In genomic region chr15:16411686-16412085, GRCm38 (mm10) we compare ENCODE assay signal across 29 mouse cellular contexts.
"Had no signal": no experiment of that assay in that cellular context is flagged by ENCODE, and none has a peak within 500 bp of the region (broad histone marks: within the 10 kb centered on the region; RNA-seq: fewer than 3 reads in every experiment).

No protein-coding gene starts in this region.

- H3K36me3 ChIP-seq: limb, embryonic 10.5 days; limb, embryonic 12.5 days; limb, embryonic 13.5 days; limb, embryonic 15.5 days; liver, embryonic 12.5 days; liver, embryonic 13.5 days; liver, embryonic 15.5 days; lung, embryonic 15.5 days; midbrain, embryonic 10.5 days; midbrain, embryonic 12.5 days; midbrain, embryonic 13.5 days; midbrain, embryonic 15.5 days had no signal

- H3K27ac ChIP-seq: limb, embryonic 10.5 days; limb, embryonic 12.5 days; limb, embryonic 13.5 days; limb, embryonic 15.5 days; liver, embryonic 12.5 days; liver, embryonic 13.5 days; liver, embryonic 14.5 days; liver, embryonic 15.5 days; lung, embryonic 15.5 days; macrophage; midbrain, embryonic 10.5 days; midbrain, embryonic 12.5 days; midbrain, embryonic 13.5 days; midbrain, embryonic 15.5 days had no signal

- H3K27me3 ChIP-seq: limb, embryonic 12.5 days; limb, embryonic 13.5 days; limb, embryonic 15.5 days; liver, embryonic 12.5 days; liver, embryonic 13.5 days; liver, embryonic 15.5 days; lung, embryonic 15.5 days; megakaryocyte, embryonic 14.5 days; midbrain, embryonic 12.5 days; midbrain, embryonic 13.5 days; midbrain, embryonic 15.5 days had no signal

- H3K4me1 ChIP-seq: limb, embryonic 10.5 days; limb, embryonic 12.5 days; limb, embryonic 13.5 days; limb, embryonic 15.5 days; liver, embryonic 12.5 days; liver, embryonic 13.5 days; liver, embryonic 15.5 days; lung, embryonic 15.5 days; megakaryocyte, embryonic 14.5 days; midbrain, embryonic 10.5 days; midbrain, embryonic 12.5 days; midbrain, embryonic 13.5 days; midbrain, embryonic 15.5 days had no signal

- DNase-seq: left cerebral cortex, postnatal 4 days; liver; liver, embryonic 13.5 days; liver, postnatal 0 days; lung, adult 18-20 months; lung, adult 2 months; lung, embryonic 14.5 days; lung, postnatal 10 days; lung, postnatal 14 days; lung, postnatal 36 days; lung, postnatal 4 days; midbrain, embryonic 14.5 days had no signal

- H3K9me3 ChIP-seq: limb, embryonic 10.5 days; limb, embryonic 12.5 days; limb, embryonic 13.5 days; limb, embryonic 15.5 days; liver, embryonic 12.5 days; liver, embryonic 13.5 days; liver, embryonic 15.5 days; lung, embryonic 15.5 days; megakaryocyte, embryonic 14.5 days; midbrain, embryonic 10.5 days; midbrain, embryonic 12.5 days; midbrain, embryonic 13.5 days; midbrain, embryonic 15.5 days had no signal

- H3K4me3 ChIP-seq: limb, embryonic 10.5 days; limb, embryonic 12.5 days; limb, embryonic 13.5 days; limb, embryonic 15.5 days; liver, embryonic 12.5 days; liver, embryonic 13.5 days; liver, embryonic 15.5 days; lung, embryonic 15.5 days; megakaryocyte, embryonic 14.5 days; midbrain, embryonic 10.5 days; midbrain, embryonic 12.5 days; midbrain, embryonic 13.5 days; midbrain, embryonic 15.5 days; myocyte had no signal

- ATAC-seq: liver, embryonic 12.5 days; liver, postnatal 0 days; lung, postnatal 0 days; midbrain, embryonic 13.5 days; midbrain, embryonic 15.5 days; midbrain, embryonic 16.5 days had no signal

- H3K9ac ChIP-seq: limb, embryonic 12.5 days; limb, embryonic 13.5 days; limb, embryonic 15.5 days; liver, embryonic 12.5 days; liver, embryonic 13.5 days; liver, embryonic 14.5 days; liver, embryonic 15.5 days; liver, postnatal 0 days; lung, embryonic 14.5 days; lung, embryonic 15.5 days; midbrain, embryonic 12.5 days; midbrain, embryonic 13.5 days; midbrain, embryonic 15.5 days had no signal
